Mouse (Mus musculus) olfactory bulb, adult 2 months (tissue): ENCODE measurements around the gene Pttg1.

Experiments used
- CTCF ChIP-seq: fragments of 200-500 bp; IDR thresholded peaks from 2 replicates; pipeline ENCODE4 v1.5.1; 2012; ENCODE audit warnings: low read depth, mild to moderate bottlenecking, low read length, moderate library complexity; ENCODE audit not compliant: insufficient read depth
- POLR2A ChIP-seq: fragments of 200-500 bp; IDR thresholded peaks from 2 replicates; pipeline ENCODE4 v1.6.1; 2012; ENCODE audit warnings: mild to moderate bottlenecking, low read depth, low read length, moderate library complexity; ENCODE audit not compliant: insufficient read depth

GRCm38 (mm10) chr11:43434024-43434407, 8.0 kb upstream of the Pttg1 start:
- TF ChIP-seq POLR2A (no peak), CTCF (no peak)
